Mouse (Mus musculus): Measurements from ENCODE around the gene Rnf19b. TPM values are rescaled to one million over a fixed set of nuclear protein-coding genes. Genes with fewer than 3 reads are reported as not detected.

Gene Rnf19b
- 10.8 and 11.9 TPM in 2 replicates for polyA plus RNA-seq (2016; fragmentation: Nextera tagmentation; extraction: Ambion mirVana)

GRCm38 (mm10) chr4:129058207-129059092 is at the start of gene Rnf19b:
Gene Rnf19b, plus strand, starts transcription at chr4:129058271.
- ATAC-seq (ENCODE audit: insufficient number of reproducible peaks, insufficient read depth, low FRiP score, low TSS enrichment, low read depth): peak; percentile 40
- Histone ChIP-seq H3K4me2 (peak within 1 kb of the TSS; percentile 100), H3K9me3 (no peaks in the 10 kb centered on the region), H3K4me1 (replicated peaks) (peaks cover 9% of the 10 kb centered on the region), H3K27me3 (no peaks in the 10 kb centered on the region), H3K9ac (replicated peaks) (peak within 1 kb of the TSS; percentile 94), H3K27ac (peak within 1 kb of the TSS; percentile 89), H3K4me3 (replicated peaks) (peak within 1 kb of the TSS; percentile 97), H3K36me3 (no peaks in the 10 kb centered on the region)
- WGBS: under 1% methylated on average over 101 of the region's 107 CpGs

- Histone ChIP-seq H3K27ac (no peak overlapping the region), H3K27me3 (no peaks in the 10 kb centered on the region), H3K36me3 (peaks cover 79% of the 10 kb centered on the region), H3K4me3 (replicated peaks) (no peak overlapping the region), H3K4me2 (no peak overlapping the region), H3K4me1 (replicated peaks) (peaks cover 7% of the 10 kb centered on the region), H3K9ac (replicated peaks) (no peak overlapping the region), H3K9me3 (no peaks in the 10 kb centered on the region)
- ATAC-seq (ENCODE audit: insufficient number of reproducible peaks, insufficient read depth, low FRiP score, low TSS enrichment, low read depth): no peak
- WGBS: 79% methylated on average over 3 of the region's 3 CpGs
Observed at GRCm38 (mm10) chr4:129008672-129009071, 49.4 kb upstream of the Rnf19b start.

GRCm38 (mm10) chr4:129009521-129009920 is 48.5 kb upstream of the Rnf19b start:
- Histone ChIP-seq H3K4me3 (replicated peaks) (no peak overlapping the region), H3K27me3 (no peaks in the 10 kb centered on the region), H3K36me3 (peaks cover 74% of the 10 kb centered on the region), H3K9me3 (no peaks in the 10 kb centered on the region), H3K27ac (0 out of 2 replicates have a peak overlapping the region, but pooled peaks have one; percentile 18), H3K4me1 (replicated peaks) (peaks cover 7% of the 10 kb centered on the region), H3K4me2 (no peak overlapping the region), H3K9ac (replicated peaks) (no peak overlapping the region)
- no peak for ATAC-seq (ENCODE audit: insufficient number of reproducible peaks, insufficient read depth, low FRiP score, low TSS enrichment, low read depth)
- WGBS: 37% methylated on average over 5 of the region's 5 CpGs

GRCm38 (mm10) chr4:129011604-129012121 is 46.4 kb upstream of the Rnf19b start:
- no peaks in the 10 kb centered on the region for H3K27me3 ChIP-seq
- peaks cover 16% of the 10 kb centered on the region for H3K4me1 ChIP-seq (replicated peaks)
- H3K9ac ChIP-seq (replicated peaks): no peak overlapping the region
- WGBS: 58% methylated on average over 15 of the region's 15 CpGs
- no peak overlapping the region for H3K27ac ChIP-seq
- no peaks in the 10 kb centered on the region for H3K9me3 ChIP-seq
- no peak overlapping the region for H3K4me2 ChIP-seq
- no peak overlapping the region for H3K4me3 ChIP-seq (replicated peaks)
- peaks cover 53% of the 10 kb centered on the region for H3K36me3 ChIP-seq
- no peak for ATAC-seq (ENCODE audit: insufficient number of reproducible peaks, insufficient read depth, low FRiP score, low TSS enrichment, low read depth)

- 42% methylated on average over 10 of the region's 10 CpGs for WGBS
- Histone ChIP-seq H3K27ac (no peak overlapping the region), H3K9ac (replicated peaks) (no peak overlapping the region), H3K4me2 (no peak overlapping the region), H3K4me3 (replicated peaks) (no peak overlapping the region), H3K36me3 (peaks cover 36% of the 10 kb centered on the region), H3K4me1 (replicated peaks) (peaks cover 16% of the 10 kb centered on the region), H3K27me3 (no peaks in the 10 kb centered on the region), H3K9me3 (no peaks in the 10 kb centered on the region)
- ATAC-seq (ENCODE audit: insufficient number of reproducible peaks, insufficient read depth, low FRiP score, low TSS enrichment, low read depth): no peak
Observed at GRCm38 (mm10) chr4:129013151-129013864, 44.8 kb upstream of the Rnf19b start.

- ATAC-seq (ENCODE audit: insufficient number of reproducible peaks, insufficient read depth, low FRiP score, low TSS enrichment, low read depth): no peak
- peaks cover 16% of the 10 kb centered on the region for H3K4me1 ChIP-seq (replicated peaks)
- WGBS: 43% methylated on average over 4 of the region's 4 CpGs
- peaks cover 6% of the 10 kb centered on the region; the same call in 1 of the 2 replicates for H3K36me3 ChIP-seq
- no peaks in the 10 kb centered on the region for H3K27me3 ChIP-seq
- no peak overlapping the region for H3K9ac ChIP-seq (replicated peaks)
- H3K4me3 ChIP-seq (replicated peaks): no peak overlapping the region
- H3K4me2 ChIP-seq: no peak overlapping the region
- H3K27ac ChIP-seq: no peak overlapping the region
- no peaks in the 10 kb centered on the region for H3K9me3 ChIP-seq
Observed at GRCm38 (mm10) chr4:129016329-129016728, 41.7 kb upstream of the Rnf19b start.

- Histone ChIP-seq H3K9me3 (no peaks in the 10 kb centered on the region), H3K27ac (no peak overlapping the region), H3K4me1 (replicated peaks) (peaks cover 16% of the 10 kb centered on the region), H3K27me3 (no peaks in the 10 kb centered on the region), H3K4me2 (no peak overlapping the region), H3K36me3 (no peaks in the 10 kb centered on the region), H3K9ac (replicated peaks) (no peak overlapping the region), H3K4me3 (replicated peaks) (no peak overlapping the region)
- no peak for ATAC-seq (ENCODE audit: insufficient number of reproducible peaks, insufficient read depth, low FRiP score, low TSS enrichment, low read depth)
- 89% methylated on average over 10 of the region's 10 CpGs for WGBS
Observed at GRCm38 (mm10) chr4:129017150-129017549, 40.9 kb upstream of the Rnf19b start.

GRCm38 (mm10) chr4:129018788-129019435 is 39.2 kb upstream of the Rnf19b start:
- ATAC-seq (ENCODE audit: insufficient number of reproducible peaks, insufficient read depth, low FRiP score, low TSS enrichment, low read depth): no peak
- Histone ChIP-seq H3K4me2 (no peak overlapping the region), H3K4me3 (replicated peaks) (no peak overlapping the region), H3K4me1 (replicated peaks) (peaks cover 9% of the 10 kb centered on the region; the same call in 1 of the 2 replicates), H3K27ac (no peak overlapping the region), H3K36me3 (no peaks in the 10 kb centered on the region), H3K27me3 (no peaks in the 10 kb centered on the region), H3K9me3 (no peaks in the 10 kb centered on the region), H3K9ac (replicated peaks) (no peak overlapping the region)
- 85% methylated on average over 9 of the region's 9 CpGs for WGBS

- H3K4me2 ChIP-seq: no peak overlapping the region
- 83% methylated on average over 9 of the region's 9 CpGs for WGBS
- H3K27ac ChIP-seq: no peak overlapping the region
- no peak overlapping the region for H3K4me3 ChIP-seq (replicated peaks)
- no peaks in the 10 kb centered on the region for H3K9me3 ChIP-seq
- ATAC-seq (ENCODE audit: insufficient number of reproducible peaks, insufficient read depth, low FRiP score, low TSS enrichment, low read depth): no peak
- peaks cover 9% of the 10 kb centered on the region; the same call in 1 of the 2 replicates for H3K4me1 ChIP-seq (replicated peaks)
- no peaks in the 10 kb centered on the region for H3K36me3 ChIP-seq
- no peaks in the 10 kb centered on the region for H3K27me3 ChIP-seq
- no peak overlapping the region for H3K9ac ChIP-seq (replicated peaks)
Observed at GRCm38 (mm10) chr4:129019788-129020187, 38.3 kb upstream of the Rnf19b start.

GRCm38 (mm10) chr4:129020454-129020853 is 37.6 kb upstream of the Rnf19b start:
- Histone ChIP-seq H3K36me3 (no peaks in the 10 kb centered on the region), H3K4me1 (replicated peaks) (peaks cover 9% of the 10 kb centered on the region; the same call in 1 of the 2 replicates), H3K27ac (no peak overlapping the region), H3K4me2 (no peak overlapping the region), H3K4me3 (replicated peaks) (no peak overlapping the region), H3K9ac (replicated peaks) (no peak overlapping the region), H3K9me3 (no peaks in the 10 kb centered on the region), H3K27me3 (no peaks in the 10 kb centered on the region)
- ATAC-seq (ENCODE audit: insufficient number of reproducible peaks, insufficient read depth, low FRiP score, low TSS enrichment, low read depth): no peak
- 74% methylated on average over 6 of the region's 6 CpGs for WGBS

GRCm38 (mm10) chr4:129021426-129021825 is 36.6 kb upstream of the Rnf19b start:
- WGBS: 92% methylated on average over 3 of the region's 3 CpGs
- Histone ChIP-seq H3K36me3 (no peaks in the 10 kb centered on the region), H3K4me1 (replicated peaks) (peaks cover 2% of the 10 kb centered on the region; the same call in 1 of the 2 replicates), H3K9me3 (no peaks in the 10 kb centered on the region), H3K4me3 (replicated peaks) (no peak overlapping the region), H3K27ac (no peak overlapping the region), H3K4me2 (no peak overlapping the region), H3K27me3 (no peaks in the 10 kb centered on the region), H3K9ac (replicated peaks) (no peak overlapping the region)
- ATAC-seq (ENCODE audit: insufficient number of reproducible peaks, insufficient read depth, low FRiP score, low TSS enrichment, low read depth): no peak

Data from limb, embryonic 12.5 days (tissue).